Mouse (Mus musculus) brain, adult 2 months (tissue): ENCODE measurements around the gene Gstt1.
A peak's percentile ranks its signal among the peaks of the same experiment; 100 is the strongest.
"Not testable (repeated sequence)": the region's sequence is repeated elsewhere in the genome, so short reads cannot be mapped to it uniquely, and the experiment has no call there.

Source experiments
- DNase-seq: peaks from one replicate; pipeline ENCODE4 v3.0.0; 2011; ENCODE audit warnings: low read depth, low spot score

The Gstt1 gene

DNA sequence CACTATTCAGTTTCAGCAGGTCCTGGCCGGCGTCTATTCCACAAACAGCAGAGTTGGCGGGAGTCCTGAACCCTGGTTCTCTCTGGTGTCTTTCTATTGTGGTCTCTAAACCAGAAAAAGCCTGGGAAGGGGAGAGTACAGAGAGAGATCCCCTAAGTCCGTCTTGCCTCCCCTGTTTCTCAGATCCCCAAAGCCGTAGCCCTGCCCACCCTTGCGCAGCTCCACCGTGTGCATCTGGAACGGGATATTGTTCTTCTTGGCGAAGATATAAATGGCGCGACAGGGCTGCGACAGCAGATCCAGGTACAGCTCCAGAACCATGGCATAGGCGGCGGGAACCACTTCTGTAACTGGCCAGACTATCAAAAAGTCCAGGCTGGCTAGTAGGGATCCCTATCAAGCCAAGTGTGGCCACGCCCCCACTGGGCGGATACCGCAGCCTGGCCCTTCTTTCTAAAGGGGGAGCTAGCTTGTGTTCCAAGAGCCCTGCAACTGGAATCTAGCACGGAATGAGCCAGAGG lies at the start of gene Gstt1:
TSS of gene Gstt1 (minus strand) at position 409 of the 521 bp plus-strand sequence.
- peak; percentile 74 for DNase-seq

DNA sequence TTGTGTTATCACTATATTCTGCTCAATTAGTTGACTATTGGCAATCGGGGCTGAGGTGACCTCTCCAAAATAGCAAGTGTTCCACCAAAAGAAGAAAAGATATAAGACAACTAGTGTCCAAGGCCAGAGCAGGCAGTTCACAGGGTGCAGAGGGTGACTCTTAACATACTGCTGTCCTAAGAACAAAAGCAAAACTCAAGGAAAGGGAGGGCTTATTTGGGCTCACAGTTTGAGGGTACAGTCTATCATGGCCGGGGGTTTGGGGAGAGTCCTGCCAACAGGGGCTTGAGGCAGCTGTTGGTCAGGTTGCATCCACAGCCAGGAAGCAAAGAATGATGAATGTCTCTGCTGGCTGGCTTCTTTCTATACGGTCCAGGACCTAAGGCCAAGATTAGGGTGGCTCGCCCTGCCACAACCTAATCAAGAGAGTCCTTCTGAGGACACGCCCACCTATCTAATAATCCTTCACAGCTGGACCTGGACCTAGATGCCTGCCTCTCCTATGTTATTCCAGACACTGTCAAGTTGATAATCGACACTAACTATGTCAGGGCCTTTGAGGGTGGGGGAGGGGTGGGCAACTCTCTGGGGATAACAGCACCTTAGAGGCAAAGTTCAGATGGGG lies 47.0 kb upstream of the Gstt1 start:
- no peak for DNase-seq

DNA sequence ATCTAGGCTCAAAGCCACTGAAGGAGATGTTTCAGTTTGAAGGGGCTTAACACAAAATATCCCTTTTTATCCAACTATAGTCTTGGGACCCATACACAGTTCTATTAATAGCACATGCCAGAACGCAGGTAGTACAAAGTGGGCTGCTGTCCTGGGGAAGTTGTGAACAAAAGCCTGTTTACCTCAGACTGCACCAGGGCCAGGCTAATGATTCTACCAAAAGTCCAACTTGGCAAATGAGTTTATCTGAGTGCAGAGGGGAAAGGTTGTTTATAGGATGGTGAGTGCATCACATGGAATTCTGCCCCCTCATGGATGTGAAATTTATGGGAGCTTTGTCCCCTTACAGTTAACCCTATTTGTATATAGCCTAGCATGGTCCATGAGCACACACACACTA lies 46.4 kb upstream of the Gstt1 start:
- no peak for DNase-seq

DNA sequence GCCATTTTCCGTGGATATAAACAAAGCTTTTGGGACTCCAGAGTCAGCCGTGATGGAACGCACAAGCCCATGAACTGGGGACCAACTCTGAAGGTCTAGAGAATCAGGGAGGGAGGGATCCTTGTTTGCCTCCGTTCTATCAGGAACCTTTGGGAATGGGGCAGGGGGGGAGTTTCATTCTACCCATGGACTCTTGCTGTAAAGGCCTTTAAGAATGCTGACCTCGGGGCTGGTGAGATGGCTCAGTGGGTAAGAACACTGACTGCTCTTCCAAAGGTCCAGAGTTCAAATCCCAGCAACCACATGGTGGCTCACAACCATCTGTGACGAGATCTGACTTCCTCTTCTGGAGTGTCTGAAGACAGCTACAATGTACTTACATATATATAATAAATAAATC lies 45.5 kb upstream of the Gstt1 start:
- DNase-seq = not testable (repeated sequence)

DNA sequence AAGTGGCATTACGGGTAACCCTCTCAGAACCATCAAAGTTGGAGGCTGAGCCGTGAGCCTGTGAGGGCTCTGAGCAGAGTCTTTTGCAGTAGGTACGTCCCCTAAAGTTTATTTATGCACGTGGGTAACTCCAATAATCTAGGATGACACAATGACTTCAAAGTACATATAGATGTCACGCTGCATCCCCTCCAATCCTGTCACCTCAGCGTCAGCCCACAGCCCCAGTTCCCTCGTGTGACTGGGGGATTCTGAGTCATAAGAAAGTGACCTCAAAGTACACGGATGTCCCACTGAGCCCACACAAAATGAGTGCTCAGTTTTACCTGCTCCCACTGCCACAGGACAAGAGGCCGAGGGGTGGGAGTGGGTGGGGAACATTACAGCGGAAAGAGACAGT lies 40.7 kb upstream of the Gstt1 start:
- no peak for DNase-seq

DNA sequence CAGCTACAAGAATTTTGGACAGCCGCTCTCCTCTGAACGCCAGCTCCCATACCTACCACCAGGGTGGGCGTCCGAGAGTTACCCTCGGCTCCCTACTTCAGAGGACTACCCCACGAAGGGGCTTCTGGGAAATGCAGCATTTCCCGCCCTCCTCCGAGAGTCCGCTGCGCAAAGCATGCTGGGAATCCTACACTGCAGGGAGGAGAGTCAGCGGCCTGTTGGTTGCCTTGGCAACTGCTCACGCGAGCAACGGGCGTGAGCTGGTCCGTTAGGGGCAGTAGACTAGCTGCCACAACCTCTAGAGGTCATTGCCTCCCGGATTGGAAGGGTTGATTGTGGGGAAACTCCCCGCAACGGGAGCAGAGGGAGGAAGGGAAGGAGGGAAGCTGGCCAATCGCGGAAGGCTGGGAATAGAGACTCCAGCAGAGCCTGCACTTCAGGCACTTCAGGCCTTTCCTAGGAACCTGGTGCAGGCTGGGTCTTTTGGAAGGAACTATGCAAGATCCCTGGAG lies 38.9 kb upstream of the Gstt1 start, which contains the start of gene Gstt2:
TSS of gene Gstt2 (minus strand) at position 177 of the 512 bp plus-strand sequence.
- DNase-seq = peak; percentile 98

DNA sequence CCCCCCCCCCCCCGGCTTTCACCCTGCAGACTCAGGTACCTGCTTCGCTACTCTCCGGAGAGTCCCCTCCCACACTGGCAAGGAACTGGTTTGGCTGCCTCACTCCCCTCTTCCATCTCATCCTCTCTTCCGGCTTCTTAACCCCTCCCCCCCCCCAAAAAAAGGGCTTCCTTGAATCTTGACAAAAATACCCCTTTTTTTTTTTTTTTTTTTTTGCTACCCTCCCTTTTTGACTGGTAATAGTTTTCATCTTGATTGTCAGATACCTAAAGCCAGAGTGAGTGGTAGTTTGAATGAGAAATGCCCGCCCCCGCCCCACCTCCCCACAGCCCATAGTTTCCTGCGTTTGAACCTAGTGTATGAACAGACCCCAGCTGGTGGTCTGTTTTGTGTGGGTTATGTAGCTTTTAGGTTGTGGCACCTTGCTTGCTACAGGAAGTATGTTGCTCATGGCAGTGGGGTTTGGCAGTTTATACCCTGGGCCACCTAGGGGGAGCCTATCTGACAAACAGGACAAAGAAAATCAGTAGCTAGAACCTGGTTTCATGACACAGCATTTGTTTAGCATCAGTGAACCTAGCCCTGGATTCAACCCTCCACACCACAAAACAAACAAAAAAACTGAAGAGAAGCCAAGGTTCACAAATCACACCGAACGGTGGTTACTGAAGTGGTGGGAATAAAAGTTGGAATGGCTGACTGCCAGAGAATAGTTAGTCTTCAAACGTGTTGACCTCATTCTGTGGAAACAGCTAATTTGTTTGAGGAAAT lies 37.6 kb upstream of the Gstt1 start:
- DNase-seq = no peak

DNA sequence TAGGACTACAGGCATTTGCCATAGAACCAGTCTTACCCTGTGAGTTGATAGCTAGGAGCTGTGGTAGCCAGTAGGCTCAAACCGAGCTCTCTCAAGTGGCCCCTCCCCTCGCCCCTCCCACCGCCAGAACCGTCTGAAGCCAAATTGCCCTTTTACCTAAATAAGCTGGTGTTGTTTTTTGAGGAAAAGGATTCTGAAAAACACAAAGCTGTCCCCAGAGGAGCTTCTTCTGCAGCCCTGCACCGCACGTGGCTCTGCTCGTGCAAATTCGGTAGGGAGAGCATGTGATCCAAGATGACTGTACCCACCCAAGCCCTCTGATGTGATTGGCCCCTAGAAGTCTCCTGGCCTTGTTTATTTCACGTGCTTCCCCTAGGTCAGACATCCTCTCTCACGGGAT lies 36.9 kb upstream of the Gstt1 start:
- peak; percentile 86 for DNase-seq

DNA sequence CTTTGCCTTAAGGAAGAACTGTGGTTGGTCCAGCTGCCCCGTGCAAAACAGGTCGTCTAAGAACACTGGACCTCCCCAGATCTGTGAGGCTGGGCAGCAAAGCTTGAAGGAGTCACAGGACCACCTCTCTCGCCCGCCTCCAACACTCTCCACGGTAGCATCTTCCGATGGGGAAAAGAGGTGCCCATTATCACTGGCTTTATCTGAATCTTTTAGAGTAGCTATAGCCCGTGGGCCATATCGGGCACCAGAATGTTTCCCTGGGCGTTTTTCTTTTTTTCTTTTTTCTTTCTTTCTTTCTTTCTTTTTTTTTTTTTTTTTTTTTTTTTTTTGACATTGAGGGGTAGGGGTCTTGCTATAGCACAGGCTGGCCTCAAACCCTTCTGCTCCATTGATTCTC lies 36.3 kb upstream of the Gstt1 start:
- no peak for DNase-seq

DNA sequence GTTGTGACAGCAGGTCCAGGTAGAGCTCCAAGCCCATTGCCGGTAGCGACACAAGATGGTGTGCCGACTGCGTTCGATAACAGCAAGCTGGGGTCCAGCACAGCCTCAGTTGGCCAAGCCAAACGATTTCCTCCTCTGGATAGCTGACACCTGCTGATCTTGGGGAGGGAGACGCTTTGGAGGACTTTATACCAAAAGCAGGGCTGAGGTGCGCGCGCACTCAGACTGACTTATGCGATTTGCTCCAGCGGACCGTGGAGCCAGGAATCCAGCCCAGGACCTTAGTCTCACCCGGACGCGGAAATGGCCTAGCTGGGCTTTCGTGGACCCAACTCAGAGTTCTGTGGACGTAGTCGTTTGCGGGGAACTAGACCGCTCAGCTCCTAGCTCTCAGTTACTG lies 35.9 kb upstream of the Gstt1 start:
- peak; percentile 61 for DNase-seq

DNA sequence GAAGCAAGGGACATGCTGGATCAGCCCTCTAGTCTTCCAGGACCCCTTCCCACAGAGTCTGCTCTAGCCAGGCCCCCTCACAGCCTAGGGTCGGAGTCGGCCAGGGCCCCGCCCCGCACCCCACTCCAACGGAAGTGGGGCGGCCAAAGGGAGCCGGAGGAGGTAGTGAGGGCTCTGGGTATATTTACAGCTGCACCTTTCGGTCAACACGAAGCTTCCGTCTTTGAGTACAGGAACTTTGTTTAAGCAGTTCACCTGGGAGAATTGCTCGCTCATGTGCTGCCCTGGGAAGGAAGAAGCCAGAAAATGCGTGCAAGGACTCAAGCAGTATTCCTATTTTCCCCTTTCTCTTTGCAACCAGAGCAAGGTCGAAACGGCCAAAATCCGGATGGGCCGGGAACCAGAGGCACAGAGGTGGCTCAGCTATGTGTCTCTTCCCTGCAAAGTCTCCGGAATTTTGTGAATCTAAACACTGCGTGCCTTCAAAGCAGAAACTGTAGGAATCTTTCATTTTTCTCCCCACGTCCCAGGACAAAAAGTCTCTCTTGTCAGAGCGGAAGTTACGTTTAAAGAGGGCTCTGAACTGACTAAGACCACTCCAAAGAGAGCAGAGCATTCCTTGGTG lies 35.2 kb upstream of the Gstt1 start:
- no peak for DNase-seq

DNA sequence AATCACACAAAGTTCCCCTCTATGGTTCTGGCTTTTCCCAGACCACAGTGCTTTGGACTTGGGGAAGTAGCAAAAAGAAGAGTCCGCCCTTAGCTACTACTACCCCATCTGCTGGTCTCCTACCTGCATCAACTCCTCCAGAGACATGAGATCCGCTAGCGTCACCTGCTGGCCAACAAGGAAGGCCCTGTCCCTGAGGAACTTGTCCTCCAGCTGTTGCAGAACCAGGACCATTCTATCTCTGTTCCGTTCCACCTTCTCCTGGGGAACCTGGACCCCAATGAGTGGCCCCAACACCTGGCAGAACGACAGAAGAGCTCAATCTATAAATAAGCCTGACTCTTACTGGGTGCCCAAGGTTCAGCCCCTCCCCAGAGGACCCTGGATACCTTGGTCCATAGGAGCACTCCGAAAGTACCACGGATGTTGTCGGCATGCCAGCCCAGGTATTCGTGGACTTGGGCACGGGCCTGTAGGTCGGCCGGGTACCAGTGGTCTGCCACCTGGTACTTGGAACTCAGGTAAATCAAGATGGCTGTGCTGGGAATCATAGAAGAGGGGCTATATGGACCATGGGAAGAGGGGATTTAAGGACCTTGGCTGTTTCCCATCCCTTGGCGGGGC lies 34.0 kb upstream of the Gstt1 start:
- DNase-seq = peak; percentile 88

DNA sequence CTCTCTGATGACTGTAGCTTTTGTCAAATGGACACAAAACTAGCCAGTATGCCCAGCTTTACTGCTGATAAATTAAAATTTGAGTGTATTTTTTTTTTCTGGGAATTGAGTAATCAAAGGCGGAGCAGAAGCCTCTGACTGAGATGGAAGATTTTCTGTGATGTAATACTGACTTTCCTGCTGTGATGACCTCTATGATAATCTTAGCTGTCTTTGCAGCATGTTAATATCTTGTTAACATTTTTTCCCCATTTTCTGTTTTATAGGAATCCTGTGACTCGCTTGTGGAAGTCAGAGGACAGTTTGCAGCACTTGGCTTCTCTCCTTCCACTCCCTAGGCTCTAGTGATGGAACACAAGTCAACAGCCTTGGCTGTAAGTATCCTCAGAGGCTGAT lies 31.9 kb upstream of the Gstt1 start:
- no peak for DNase-seq

DNA sequence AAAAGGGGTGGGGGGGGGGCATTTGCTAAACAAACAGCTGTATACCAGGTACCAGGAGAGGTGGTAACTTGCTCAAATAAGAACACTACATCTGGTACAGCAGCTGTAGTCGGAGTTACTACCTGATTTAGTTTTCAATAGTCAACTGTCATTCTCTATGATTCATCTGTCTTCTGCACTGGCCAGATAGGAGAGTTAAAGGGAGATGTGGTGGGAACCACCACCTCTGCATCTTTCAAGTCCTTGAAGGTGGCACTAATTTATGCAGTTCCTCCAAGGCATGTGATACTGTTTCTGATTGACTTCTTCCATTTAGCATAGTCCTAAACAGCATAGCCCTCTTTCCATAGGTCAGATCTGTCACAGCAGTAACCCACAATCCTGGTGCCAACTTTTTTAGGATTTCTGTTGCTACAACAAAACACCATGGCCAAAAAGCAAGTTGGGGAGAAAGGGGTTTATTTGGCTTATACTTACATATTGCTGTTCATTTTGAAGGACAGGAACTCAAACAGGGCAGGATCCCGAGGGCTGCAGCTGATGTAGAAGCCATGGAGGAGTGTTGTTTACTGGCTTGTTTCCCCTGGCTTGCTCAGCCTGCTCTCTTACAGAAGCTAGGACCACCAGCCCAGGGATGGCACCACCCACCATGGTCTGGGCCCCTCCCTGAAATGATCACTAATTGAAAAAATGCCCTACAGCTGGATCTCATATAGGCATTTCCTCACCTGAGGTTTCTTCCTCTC lies 31.3 kb upstream of the Gstt1 start:
- DNase-seq = no peak

DNA sequence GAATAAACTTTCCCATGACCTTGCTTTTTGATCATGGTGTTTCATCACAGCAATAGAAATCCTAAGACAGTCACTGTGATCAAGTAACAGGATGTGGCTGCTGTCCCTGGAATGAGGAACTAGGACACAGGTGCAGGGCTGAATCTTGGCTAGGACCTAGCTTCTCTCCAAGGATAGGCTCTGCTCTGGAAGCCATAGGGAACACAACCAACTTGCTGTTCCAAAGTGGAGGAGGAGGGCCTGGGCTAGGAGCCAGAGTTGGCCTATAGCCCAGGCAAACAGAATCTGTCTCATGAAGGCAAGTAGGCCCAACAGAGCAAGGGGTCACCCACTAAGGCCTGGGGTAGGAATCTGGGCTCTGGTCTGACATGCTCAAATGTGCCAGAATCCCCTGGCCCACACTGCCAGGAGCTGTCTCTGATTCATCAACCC lies 30.1 kb upstream of the Gstt1 start:
- DNase-seq = peak; percentile 94

DNA sequence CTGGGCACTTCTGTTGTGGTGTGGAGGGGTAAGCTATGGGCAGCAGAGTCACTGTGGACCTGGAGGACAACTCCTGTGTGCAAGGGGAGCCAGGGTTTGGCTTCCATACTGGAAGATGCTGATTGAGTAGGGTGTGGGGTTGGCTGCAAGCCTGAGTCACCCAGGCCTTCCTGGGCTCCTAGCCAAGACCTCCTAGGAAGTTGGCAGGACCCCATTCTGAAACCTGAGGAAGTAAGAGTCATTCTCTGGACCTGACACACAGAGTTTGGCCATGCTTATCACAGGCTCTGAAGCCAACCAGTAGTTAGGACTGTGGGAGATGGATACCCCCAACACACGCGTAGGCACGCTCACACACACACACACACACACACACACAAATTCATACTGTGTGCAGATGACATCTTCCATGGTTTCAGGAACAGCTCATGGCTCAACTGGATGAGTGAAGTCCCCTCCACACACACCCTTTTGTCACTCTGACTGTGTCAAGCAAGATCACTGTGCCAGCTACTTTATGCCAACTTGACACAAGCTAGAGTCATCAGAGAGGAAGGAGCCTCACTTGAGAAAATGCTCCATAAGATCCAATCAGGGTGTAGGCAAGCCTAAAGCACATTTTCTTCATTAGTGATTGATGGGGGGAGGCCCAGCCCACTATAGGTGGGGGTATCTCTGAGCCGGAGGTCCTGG lies 29.4 kb upstream of the Gstt1 start:
- DNase-seq = peak; percentile 56

DNA sequence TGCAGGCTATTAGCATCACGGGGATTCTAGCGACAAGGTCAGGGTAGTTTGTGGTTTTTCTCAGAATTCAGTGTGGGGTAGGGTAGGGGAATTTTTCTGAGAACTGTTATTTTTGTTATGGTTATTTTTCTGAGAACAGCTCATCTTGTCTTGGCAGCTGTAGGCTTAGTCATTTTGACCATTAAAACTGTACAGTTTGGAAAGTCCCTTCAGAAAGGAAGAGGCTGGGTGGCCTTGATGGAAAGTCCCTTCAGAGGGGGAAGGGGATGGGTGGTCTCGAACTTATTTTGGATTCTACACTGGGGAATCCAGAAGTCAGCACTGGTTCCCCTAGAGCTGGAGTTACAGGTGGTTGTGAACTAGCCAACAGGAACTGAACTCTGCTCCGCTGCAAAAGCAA lies 26.1 kb upstream of the Gstt1 start:
- no peak for DNase-seq

DNA sequence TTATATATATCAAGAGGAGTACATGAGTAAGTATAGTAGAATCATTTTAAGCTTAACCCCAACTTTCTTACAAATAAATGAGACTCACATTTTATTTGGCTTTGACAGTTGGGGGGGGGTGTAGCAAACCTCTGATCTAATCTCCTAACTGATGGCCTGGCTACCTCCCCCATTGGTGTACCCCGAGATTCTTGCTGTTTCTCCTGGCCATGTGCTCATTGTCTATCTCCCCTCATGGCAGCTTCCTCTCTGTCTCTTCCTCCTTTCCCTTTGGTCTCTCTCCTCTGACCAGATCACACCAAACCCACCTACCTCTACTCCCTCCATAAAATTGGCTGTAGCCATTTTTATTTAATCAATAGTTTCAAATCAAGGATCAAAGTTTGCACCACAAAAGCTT lies 25.4 kb upstream of the Gstt1 start:
- DNase-seq = no peak

DNA sequence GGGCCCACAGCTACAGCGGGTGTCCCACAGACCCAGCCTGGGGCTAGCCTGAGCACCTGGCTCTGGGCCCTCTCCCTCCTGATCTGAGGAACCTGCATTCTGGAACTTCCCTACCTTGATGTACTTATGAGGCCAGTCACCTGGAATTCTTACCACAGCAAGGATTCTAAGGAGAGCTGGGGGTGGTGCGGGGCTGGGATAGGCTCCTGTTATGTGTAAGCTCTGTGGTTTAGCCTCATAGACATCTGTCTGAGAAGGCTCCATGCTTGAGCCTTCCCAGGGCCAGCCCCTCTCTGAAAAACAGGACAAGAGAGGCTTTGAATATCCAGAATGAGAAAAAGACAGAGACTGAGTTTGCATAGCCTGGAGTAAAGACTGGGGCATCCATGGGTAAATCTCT lies 24.1 kb upstream of the Gstt1 start, which contains the start of gene Gstt4:
TSS of gene Gstt4 (minus strand) at position 101 of the 400 bp plus-strand sequence.
- DNase-seq = no peak

DNA sequence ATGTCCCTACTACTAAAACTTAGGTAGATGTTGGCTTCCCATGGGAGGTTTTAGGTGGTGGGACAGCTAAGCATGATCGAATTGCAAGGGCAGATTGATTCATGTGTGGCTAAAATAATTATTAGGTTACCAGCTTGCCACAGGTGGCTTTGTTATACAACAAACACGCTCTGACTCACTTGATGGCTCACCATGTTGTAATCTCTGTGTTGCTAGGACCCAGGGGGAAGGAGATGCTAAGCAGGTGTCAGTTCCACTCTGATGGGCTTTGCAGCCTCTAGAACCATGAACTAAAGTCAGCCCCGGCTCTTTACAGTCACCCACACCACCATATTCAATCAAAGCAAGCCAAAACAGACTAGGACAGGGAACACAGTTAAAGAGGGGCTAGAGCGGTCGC lies 21.5 kb upstream of the Gstt1 start:
- no peak for DNase-seq

DNA sequence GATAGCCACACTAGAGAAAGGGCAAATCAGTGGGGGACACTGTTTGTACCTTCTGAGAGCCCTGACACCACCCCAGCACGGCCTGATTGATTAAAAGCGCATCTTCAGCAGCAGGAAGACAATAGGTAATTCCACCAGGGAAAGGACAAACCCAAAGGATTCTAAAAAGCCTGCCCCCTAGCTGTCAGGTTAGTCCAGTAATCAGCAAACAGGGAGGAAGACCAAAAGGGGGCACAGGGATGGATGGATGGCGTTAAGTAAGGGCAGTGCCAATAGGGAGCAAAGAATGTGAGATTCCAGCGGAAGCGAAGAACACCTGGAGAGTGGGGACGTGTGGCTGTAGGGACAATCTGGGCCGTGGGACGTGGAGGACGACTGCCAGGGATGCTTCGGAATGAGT lies 20.3 kb upstream of the Gstt1 start:
- DNase-seq = no peak
